Mouse (Mus musculus) embryonic facial prominence, embryonic 15.5 days (tissue): ENCODE measurements at regions not wholly inside any gene's neighbourhood (a gene's known extent, or its start where the extent isn't known, plus 50 kb on each side); places are given as distances from the start of the nearest gene placed in this dataset.

Source experiments
- ATAC-seq: fragments of 200-750 bp; cut with Nextera tagmentation; 2 replicates; pipeline ENCODE4 v1.8.0; 2017; ENCODE audit warnings: low read depth, moderate TSS enrichment; ENCODE audit not compliant: insufficient number of reproducible peaks, low FRiP score, low TSS enrichment
- H3K27ac ChIP-seq: fragments of 300-500 bp; sonication (generic); replicated peaks from 2 replicates; pipeline ENCODE4 v1.5.1; 2015; ENCODE audit warnings: mild to moderate bottlenecking, inconsistent platforms
- H3K27me3 ChIP-seq: fragments of 300-500 bp; sonication (generic); 2 replicates; pipeline ENCODE4 v1.6.1; 2015; ENCODE audit warnings: inconsistent platforms
- H3K36me3 ChIP-seq: fragments of 300-500 bp; sonication (generic); 2 replicates; pipeline ENCODE4 v1.6.1; 2015; ENCODE audit warnings: mild to moderate bottlenecking, inconsistent platforms
- H3K4me1 ChIP-seq: fragments of 300-500 bp; sonication (generic); 2 replicates; pipeline ENCODE4 v1.6.1; 2015; ENCODE audit warnings: inconsistent platforms
- H3K4me2 ChIP-seq: fragments of 300-500 bp; sonication (generic); replicated peaks from 2 replicates; pipeline ENCODE4 v1.6.1; 2015; ENCODE audit warnings: mild to moderate bottlenecking, inconsistent platforms
- H3K4me3 ChIP-seq: fragments of 300-500 bp; sonication (generic); replicated peaks from 2 replicates; pipeline ENCODE4 v1.5.1; 2015; ENCODE audit warnings: mild to moderate bottlenecking, inconsistent platforms
- H3K9ac ChIP-seq: fragments of 300-500 bp; sonication (generic); 2 replicates; pipeline ENCODE4 v1.6.1; 2015; ENCODE audit warnings: inconsistent platforms
- H3K9me3 ChIP-seq: fragments of 300-500 bp; sonication (generic); replicated peaks from 2 replicates; pipeline ENCODE4 v1.6.1; 2016; ENCODE audit warnings: inconsistent platforms
- WGBS: fragments of 180-500 bp; shearing (Covaris S2); methylation state at CpG from one replicate; pipeline ENCODE4 v1.1.7; 2015; 5-methylcytosine and 5-hydroxymethylcytosine counted together

DNA sequence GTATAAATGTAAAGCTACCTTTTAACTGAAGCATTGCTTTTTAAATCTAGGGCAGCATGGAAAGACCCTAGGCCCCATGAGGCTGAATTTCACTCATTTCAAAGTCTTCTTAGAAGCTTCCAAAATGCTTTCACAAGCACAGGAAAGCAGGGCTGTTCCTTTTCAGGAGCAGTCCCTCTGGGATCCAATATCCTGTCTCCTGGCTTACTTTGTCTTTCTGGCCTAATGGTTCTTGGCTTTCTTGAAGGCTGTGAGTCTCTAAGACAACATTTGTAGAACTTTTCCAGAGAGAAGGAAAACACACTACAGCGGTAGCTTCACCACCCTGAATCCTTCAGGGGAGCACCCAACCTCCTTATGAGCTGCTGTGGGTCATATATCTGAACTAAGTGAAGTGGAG lies 157.2 kb upstream of the Klf4 start:
- Histone ChIP-seq H3K27me3 (no peaks in the 10 kb centered on the region), H3K27ac (no peak overlapping the region), H3K4me1 (no peaks in the 10 kb centered on the region; the same call in 1 of the 2 replicates), H3K4me3 (no peak overlapping the region), H3K4me2 (no peak overlapping the region), H3K9ac (no peak overlapping the region), H3K36me3 (no peaks in the 10 kb centered on the region), H3K9me3 (no peaks in the 10 kb centered on the region)
- 75% methylated on average over 1 of the region's 1 CpGs for WGBS
- ATAC-seq = no peak

DNA sequence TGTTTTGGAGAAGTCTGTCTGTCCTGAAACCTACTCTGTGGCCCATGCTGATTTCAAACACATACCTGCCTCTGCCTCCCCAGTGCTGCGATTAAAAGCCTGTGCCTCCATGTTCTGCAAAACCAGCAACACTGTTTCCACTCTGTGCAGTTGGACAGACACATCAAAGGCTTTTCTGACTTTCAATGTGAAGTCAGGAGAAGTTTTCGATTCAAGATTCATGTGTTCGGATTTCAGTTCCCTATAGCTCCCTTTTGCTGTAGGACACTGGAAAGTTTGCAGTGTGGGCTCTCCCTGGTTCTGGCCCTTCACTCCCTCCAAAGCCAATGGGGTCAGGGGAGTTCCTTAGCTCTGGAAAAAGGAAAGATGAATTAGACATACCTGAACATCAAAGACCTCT lies 154.5 kb upstream of the Klf4 start:
- WGBS = 74% methylated on average over 3 of the region's 3 CpGs
- no peak for ATAC-seq
- H3K36me3 ChIP-seq = no peaks in the 10 kb centered on the region
- no peaks in the 10 kb centered on the region; the same call in 1 of the 2 replicates for H3K4me1 ChIP-seq
- no peak overlapping the region for H3K27ac ChIP-seq
- H3K4me2 ChIP-seq = no peak overlapping the region
- no peak overlapping the region for H3K9ac ChIP-seq
- no peaks in the 10 kb centered on the region for H3K9me3 ChIP-seq
- H3K27me3 ChIP-seq = no peaks in the 10 kb centered on the region
- H3K4me3 ChIP-seq = no peak overlapping the region

GRCm38 (mm10) chr4:55672288-55672687 lies 140.0 kb upstream of the Klf4 start:
- no peak overlapping the region for H3K4me2 ChIP-seq
- no peak overlapping the region for H3K9ac ChIP-seq
- H3K4me1 ChIP-seq = no peaks in the 10 kb centered on the region
- WGBS = 78% methylated on average over 6 of the region's 6 CpGs
- ATAC-seq = no peak
- no peak overlapping the region for H3K27ac ChIP-seq
- no peaks in the 10 kb centered on the region for H3K36me3 ChIP-seq
- no peak overlapping the region for H3K4me3 ChIP-seq
- no peaks in the 10 kb centered on the region for H3K9me3 ChIP-seq
- H3K27me3 ChIP-seq = no peaks in the 10 kb centered on the region

- H3K9me3 ChIP-seq = no peaks in the 10 kb centered on the region
- H3K27me3 ChIP-seq = no peaks in the 10 kb centered on the region
- no peak for ATAC-seq
- 69% methylated on average over 4 of the region's 4 CpGs for WGBS
- no peak overlapping the region for H3K9ac ChIP-seq
- no peaks in the 10 kb centered on the region for H3K4me1 ChIP-seq
- no peak overlapping the region for H3K4me3 ChIP-seq
- no peak overlapping the region for H3K27ac ChIP-seq
- H3K36me3 ChIP-seq = no peaks in the 10 kb centered on the region
- no peak overlapping the region for H3K4me2 ChIP-seq
These were observed 138.0 kb upstream of the Klf4 start for GRCm38 (mm10) chr4:55670258-55670657.

- no peaks in the 10 kb centered on the region for H3K36me3 ChIP-seq
- no peaks in the 10 kb centered on the region for H3K9me3 ChIP-seq
- no peak overlapping the region for H3K4me3 ChIP-seq
- H3K27me3 ChIP-seq = no peaks in the 10 kb centered on the region
- H3K9ac ChIP-seq = no peak overlapping the region
- H3K4me1 ChIP-seq = no peaks in the 10 kb centered on the region
- no peak overlapping the region for H3K27ac ChIP-seq
- 89% methylated on average over 4 of the region's 4 CpGs for WGBS
- no peak for ATAC-seq
- no peak overlapping the region for H3K4me2 ChIP-seq
These were observed 132.6 kb upstream of the Klf4 start for GRCm38 (mm10) chr4:55664822-55665221.

GRCm38 (mm10) chr4:55663856-55664255 lies 131.6 kb upstream of the Klf4 start:
- H3K4me3 ChIP-seq = no peak overlapping the region
- H3K9ac ChIP-seq = no peak overlapping the region
- no peak overlapping the region for H3K4me2 ChIP-seq
- no peaks in the 10 kb centered on the region for H3K27me3 ChIP-seq
- H3K4me1 ChIP-seq = no peaks in the 10 kb centered on the region
- no peak overlapping the region for H3K27ac ChIP-seq
- no peaks in the 10 kb centered on the region for H3K9me3 ChIP-seq
- WGBS = 43% methylated on average over 5 of the region's 5 CpGs
- ATAC-seq = no peak
- H3K36me3 ChIP-seq = no peaks in the 10 kb centered on the region

DNA sequence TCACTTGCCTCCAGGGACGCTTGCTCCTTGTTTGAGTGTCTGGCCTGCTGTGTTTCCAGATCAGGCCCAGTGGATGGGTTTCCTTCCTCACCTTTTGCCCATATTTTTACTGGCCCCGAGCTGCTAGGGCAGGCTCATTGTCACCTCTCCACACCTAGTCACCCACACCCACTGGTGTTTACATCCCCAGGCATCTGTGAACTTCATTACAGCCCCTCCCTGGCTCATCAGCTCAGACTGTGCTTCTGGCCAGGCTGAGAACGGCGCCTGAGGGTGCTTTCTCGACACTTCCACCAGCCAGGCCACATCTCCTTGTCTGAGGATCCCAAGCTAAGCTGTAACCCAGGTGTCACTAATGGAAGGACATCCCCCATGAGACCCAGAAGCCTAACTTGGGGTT lies 129.8 kb upstream of the Klf4 start:
- Histone ChIP-seq H3K36me3 (no peaks in the 10 kb centered on the region), H3K27me3 (no peaks in the 10 kb centered on the region), H3K4me2 (no peak overlapping the region), H3K9me3 (no peaks in the 10 kb centered on the region), H3K4me3 (no peak overlapping the region), H3K27ac (no peak overlapping the region), H3K9ac (no peak overlapping the region), H3K4me1 (no peaks in the 10 kb centered on the region)
- ATAC-seq = no peak
- whole genome bisulfite sequencing = 76% methylated on average over 5 of the region's 5 CpGs

DNA sequence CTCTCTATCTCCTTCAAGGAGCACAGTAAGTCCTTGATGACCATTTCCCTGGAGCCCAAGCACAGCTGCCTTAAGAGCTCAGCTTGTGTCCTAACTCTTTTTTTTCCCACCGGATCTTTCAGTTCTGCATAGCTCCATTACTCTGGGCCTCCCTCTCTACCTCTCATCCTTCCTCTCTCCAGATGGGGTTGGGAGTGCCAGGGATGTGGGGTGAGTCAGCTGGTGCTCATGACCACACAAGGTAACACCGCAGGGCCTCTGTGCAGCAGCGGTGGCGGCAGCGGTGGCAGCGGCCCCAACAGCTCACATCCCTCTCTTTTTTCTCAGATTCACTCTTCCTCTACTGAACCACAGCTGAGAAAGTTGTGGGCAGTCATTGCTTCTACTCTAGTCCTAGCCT lies 126.6 kb upstream of the Klf4 start:
- whole genome bisulfite sequencing = 80% methylated on average over 6 of the region's 6 CpGs
- peak; percentile 43 for ATAC-seq

GRCm38 (mm10) chr4:55655329-55655728 lies 123.1 kb upstream of the Klf4 start:
- ATAC-seq = no peak
- 73% methylated on average over 2 of the region's 2 CpGs for WGBS
- H3K27me3 ChIP-seq = peaks cover 6% of the 10 kb centered on the region
- no peaks in the 10 kb centered on the region for H3K9me3 ChIP-seq
- H3K4me3 ChIP-seq = no peak overlapping the region
- H3K36me3 ChIP-seq = no peaks in the 10 kb centered on the region
- H3K4me2 ChIP-seq = no peak overlapping the region
- no peak overlapping the region for H3K27ac ChIP-seq
- H3K4me1 ChIP-seq = peaks cover 14% of the 10 kb centered on the region
- no peak overlapping the region for H3K9ac ChIP-seq

More for the DNA sequence above, 126.6 kb upstream of the Klf4 start:
- H3K4me3 ChIP-seq = no peak overlapping the region
- H3K36me3 ChIP-seq = no peaks in the 10 kb centered on the region
- H3K4me1 ChIP-seq = no peaks in the 10 kb centered on the region
- H3K9me3 ChIP-seq = no peaks in the 10 kb centered on the region
- no peak overlapping the region for H3K9ac ChIP-seq
- H3K27ac ChIP-seq = no peak overlapping the region
- H3K4me2 ChIP-seq = no peak overlapping the region
- H3K27me3 ChIP-seq = no peaks in the 10 kb centered on the region

GRCm38 (mm10) chr4:55652628-55653027 lies 120.4 kb upstream of the Klf4 start:
- Histone ChIP-seq H3K4me1 (peaks cover 18% of the 10 kb centered on the region), H3K27ac (0 out of 2 replicates have a peak overlapping the region, but pooled peaks have one; percentile 98), H3K9me3 (no peaks in the 10 kb centered on the region), H3K27me3 (peaks cover 9% of the 10 kb centered on the region), H3K4me2 (peak overlapping the region; percentile 77; the same call in 1 of the 2 replicates), H3K36me3 (no peaks in the 10 kb centered on the region), H3K4me3 (no peak overlapping the region), H3K9ac (no peak overlapping the region)
- ATAC-seq = no peak
- WGBS = 77% methylated on average over 5 of the region's 5 CpGs

- Histone ChIP-seq H3K4me2 (peak overlapping the region; percentile 77), H3K4me3 (peak overlapping the region; percentile 59), H3K27ac (peak overlapping the region; percentile 98), H3K4me1 (peaks cover 18% of the 10 kb centered on the region), H3K36me3 (no peaks in the 10 kb centered on the region), H3K9me3 (no peaks in the 10 kb centered on the region), H3K27me3 (peaks cover 9% of the 10 kb centered on the region), H3K9ac (peak overlapping the region; percentile 39; the same call in 1 of the 2 replicates)
- 12% methylated on average over 12 of the region's 12 CpGs for WGBS
- ATAC-seq = no peak
These were observed 119.6 kb upstream of the Klf4 start for GRCm38 (mm10) chr4:55651811-55652410.

DNA sequence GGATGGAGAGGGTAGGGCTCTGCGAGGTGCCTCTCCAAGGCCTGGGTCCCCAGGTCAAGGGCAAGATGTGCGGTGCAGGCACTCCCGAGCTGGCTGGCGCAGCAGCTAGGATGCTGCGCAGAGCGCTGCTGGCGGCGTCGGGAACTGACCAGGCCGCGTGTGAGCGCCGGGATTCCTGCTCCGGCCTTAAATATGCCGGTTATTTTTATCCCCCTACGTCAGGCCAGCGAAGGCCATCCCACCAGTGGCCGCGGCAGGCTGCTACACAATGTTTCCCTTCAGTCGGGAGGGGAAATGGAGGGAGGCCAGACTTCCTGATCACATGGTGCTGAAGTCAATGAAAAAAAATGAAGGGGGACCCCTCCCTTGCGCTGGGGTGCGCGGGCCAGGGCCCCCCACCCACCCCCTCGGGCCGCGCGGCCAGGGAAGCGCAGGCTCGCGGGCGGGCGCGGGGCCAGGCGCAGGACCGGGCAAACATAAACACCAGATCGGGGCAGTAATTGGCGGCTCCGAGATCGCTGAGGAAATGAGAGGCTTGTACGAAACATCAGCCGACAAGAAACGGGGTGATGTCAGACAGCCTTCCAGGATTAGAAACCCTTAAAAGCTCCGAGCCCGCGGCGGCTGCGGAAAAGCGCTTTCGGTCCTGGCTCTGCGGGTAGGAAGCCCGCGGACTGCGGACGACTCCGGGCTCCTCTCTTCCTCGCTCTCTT lies 118.9 kb upstream of the Klf4 start:
- Histone ChIP-seq H3K36me3 (no peaks in the 10 kb centered on the region), H3K9me3 (no peaks in the 10 kb centered on the region), H3K4me3 (peak overlapping the region; percentile 59), H3K4me2 (peak overlapping the region; percentile 77), H3K4me1 (peaks cover 21% of the 10 kb centered on the region), H3K27ac (peak overlapping the region; percentile 98), H3K27me3 (peaks cover 9% of the 10 kb centered on the region), H3K9ac (peak overlapping the region; percentile 39)
- WGBS = under 1% methylated on average over 56 of the region's 56 CpGs
- ATAC-seq = peak; percentile 94
